Mouse (Mus musculus): ENCODE data around the gene Sptlc2.
"Not testable (repeated sequence)": the region's sequence is repeated elsewhere in the genome, so short reads cannot be mapped to it uniquely, and the experiment has no call there.

Gene Sptlc2

DNA sequence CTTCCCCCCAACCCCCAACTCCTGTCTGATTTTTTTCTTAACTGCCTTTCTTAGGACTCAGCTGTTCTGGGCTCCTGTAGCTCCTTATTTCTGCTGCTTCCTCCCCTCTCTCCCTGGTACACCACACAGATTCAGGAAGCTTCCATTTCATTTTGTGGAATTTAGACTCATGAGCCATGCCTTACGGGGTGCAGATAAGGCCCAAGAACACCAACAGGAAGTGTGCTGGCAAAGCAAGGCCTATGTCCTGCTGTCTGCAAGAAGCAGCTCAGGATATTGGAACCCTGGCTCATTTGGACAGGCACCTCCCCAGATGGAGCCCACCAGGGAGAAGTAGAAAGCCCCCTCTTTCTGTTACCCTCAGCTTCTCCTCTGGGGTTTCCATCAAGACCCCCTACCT lies 106.4 kb downstream of the Sptlc2 start:
- DNase-seq (ENCODE audit: extremely low spot score, low read depth, low spot score), result no peak

DNA sequence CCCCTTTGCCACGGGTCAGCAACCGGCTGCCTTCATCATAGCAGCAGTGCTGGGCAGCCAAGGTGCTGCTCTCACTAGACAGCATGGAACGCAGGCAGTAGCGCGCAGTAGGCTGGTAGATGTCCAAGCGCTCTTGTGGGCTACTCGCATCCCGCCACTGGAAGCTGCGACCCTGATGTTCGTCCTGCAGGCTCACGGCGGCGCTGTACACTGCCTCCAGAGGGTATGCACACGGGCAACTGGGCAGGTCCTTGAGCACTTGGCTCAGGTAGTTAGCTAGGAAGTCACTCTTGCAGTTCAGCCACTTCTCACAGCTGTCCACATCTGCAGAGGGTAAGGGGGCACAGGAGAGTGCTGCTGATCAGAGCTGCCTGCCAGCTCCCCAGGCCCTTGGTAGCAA lies 108.3 kb downstream of the Sptlc2 start:
- DNase-seq (ENCODE audit: extremely low spot score, low read depth, low spot score), result no peak

DNA sequence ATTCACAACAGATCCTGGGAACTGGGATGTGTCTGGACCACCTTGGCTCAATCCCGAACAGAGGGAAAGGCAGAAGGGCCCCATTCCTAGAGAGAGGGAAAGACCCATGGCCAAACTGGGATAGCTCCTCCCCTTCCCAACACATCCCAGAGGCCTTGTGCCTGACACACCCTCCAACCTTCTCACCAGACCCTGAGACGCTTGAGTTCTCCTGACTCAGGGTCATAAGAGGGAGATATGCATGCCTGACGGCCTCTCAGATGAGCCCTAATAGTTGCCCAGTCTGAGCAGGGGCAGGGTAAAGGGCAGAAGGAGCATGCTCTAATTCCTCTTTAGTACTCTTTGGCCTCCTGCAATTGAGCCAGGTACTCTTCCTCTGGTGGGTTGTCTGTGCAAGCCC lies 108.8 kb downstream of the Sptlc2 start:
- DNase-seq (ENCODE audit: extremely low spot score, low read depth, low spot score), result no peak

GRCm38 (mm10) chr12:87278118-87278730 lies 109.9 kb downstream of the Sptlc2 start:
- DNase-seq (ENCODE audit: extremely low spot score, low read depth, low spot score), result no peak

DNA sequence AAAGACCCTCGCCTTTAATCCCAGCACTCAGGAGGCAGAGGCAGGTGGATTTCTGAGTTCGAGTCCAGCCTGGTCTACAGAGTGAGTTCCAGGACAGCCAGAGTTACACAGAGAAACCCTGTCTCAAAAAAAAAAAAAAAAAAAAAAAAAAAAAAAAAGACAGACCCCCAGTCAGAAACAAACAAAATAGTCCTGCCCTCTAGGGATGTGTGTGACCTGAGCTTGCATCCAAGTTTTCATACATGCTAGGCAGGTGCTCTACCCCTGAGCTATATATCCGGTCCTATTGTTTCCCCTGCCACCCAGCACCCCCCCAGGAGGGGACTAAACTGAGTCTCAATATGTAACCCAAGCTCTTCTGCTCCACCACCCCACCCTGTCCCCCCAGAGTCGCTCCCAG lies 110.9 kb downstream of the Sptlc2 start:
- not testable (repeated sequence) for DNase-seq (ENCODE audit: extremely low spot score, low read depth, low spot score)

GRCm38 (mm10) chr12:87274853-87275831 lies 113.0 kb downstream of the Sptlc2 start:
- no peak for DNase-seq (ENCODE audit: extremely low spot score, low read depth, low spot score)

DNA sequence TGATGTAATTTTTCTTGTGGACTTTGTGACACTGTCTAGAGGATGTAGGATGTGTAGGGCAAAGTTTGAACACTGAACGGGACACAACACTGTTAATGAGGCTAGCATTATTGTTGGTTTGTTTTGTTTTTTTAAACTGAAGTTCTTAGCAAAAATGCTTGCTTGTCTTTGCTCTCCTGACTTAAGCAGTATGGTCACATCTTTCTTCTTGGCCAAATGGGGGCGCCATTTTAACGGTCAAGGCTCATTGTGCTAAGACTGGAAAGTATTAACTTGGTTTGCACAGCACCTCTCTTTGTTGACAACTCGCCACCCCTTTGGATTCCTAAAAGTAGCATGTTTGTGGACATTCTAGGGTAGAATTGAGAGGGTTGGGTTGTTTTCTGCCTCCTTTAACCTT lies 120.5 kb downstream of the Sptlc2 start:
- no peak for DNase-seq (ENCODE audit: extremely low spot score, low read depth, low spot score)

GRCm38 (mm10) chr12:87266827-87267603 lies 121.1 kb downstream of the Sptlc2 start:
- no peak for DNase-seq (ENCODE audit: extremely low spot score, low read depth, low spot score)

DNA sequence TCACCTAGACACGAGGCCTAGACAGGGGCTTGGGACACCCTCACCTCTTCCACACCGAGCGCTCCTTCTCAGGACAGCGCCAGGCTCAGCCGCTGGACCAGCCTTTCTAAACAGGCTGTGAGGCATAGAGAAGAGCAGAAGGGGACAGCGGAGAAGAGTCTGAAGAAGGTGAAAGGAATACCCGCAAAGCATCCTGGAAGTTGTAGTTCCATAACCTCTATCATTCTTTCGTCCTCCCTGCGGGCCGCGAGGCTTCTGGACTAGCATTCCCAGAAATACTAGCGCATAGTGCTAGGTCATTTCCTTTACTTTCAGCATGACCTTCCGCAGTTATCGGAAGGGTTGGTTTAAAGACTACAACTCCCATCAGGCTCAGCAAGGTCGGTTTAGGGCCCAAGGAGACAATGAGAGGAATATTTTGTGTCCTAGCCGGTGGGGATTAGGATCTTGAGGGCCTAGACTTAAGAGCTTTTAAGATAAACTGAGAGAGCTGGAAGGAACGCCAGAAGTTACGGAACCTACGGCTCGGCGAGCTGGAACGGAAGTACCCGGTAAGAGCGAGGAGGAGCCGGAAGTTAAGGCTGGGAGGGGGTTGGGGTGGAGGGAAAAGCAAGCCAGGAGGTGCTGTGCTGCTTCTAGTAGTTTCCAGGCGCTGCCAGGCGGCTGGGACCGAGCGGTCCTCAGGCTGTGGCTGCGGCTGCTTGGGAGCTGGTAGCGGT lies 121.9 kb downstream of the Sptlc2 start, which contains the start of the genes Vipas39 and Ahsa1:
TSS of gene Vipas39 (minus strand) at position 149 of the 719 bp plus-strand sequence.
TSS of gene Ahsa1 (plus strand) at position 372 of the 719 bp plus-strand sequence.
- DNase-seq (ENCODE audit: extremely low spot score, low read depth, low spot score), result peak; percentile 98

DNA sequence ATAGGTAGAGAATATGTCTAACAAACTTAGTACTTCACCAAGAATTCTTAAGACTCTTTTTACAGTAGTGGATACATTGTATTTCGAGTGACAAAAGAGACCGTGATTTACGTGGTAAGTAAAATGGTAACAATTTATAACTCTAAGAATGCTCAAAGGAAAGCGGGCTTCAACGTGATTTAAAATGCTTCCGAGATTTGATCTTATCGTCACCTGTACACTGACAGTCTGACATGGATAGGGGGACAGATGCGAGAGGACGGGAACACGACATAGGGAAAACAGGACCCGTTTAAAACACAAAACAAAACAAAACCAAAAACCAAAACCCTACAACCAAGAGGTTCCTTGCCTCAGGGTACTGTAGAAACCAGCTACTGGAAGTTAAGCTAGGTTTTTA lies 122.7 kb downstream of the Sptlc2 start:
- DNase-seq (ENCODE audit: extremely low spot score, low read depth, low spot score), result no peak

DNA sequence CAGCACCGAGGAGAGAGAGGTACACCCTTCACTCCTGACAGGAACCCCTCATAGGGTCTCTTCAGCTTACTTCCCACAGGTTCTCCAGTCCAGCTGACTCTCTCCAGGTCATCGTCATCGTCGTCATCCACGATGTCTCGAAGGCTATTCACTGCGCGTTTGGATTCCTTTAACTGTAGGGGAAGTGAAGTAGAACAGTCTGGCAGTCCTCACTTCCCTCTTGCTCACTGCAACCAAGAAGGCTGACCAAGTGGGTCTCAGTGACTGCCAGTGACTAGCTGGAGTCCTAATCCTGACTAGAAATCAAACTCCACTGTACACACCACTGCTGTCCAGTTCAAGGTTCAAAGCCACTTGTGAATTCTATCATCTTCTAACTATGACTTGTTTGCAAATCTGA lies 127.6 kb downstream of the Sptlc2 start:
- DNase-seq (ENCODE audit: extremely low spot score, low read depth, low spot score), result no peak

DNA sequence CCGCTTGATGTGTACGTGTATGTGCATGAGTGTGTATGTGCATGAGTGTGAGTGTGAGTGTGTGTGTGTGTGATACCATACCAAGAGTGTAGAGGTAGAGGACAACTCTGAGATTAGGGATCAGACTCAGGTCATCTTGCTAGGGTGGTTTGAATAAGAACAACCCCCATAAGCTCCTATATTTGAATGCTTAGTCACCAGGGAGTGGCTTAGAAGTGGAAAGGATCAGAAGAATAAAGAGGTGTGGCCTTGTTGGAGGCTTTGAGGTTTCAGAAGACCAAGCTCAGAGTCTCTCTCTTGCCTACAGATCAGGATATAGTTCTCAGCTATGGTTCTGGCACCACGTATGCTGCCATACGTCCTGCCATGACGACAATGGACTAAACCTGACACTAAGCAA lies 131.5 kb downstream of the Sptlc2 start:
- DNase-seq (ENCODE audit: extremely low spot score, low read depth, low spot score), result no peak

All from hindlimb bud, embryonic 11.5 days (tissue).